In genomic region chr13:51732097-51732664, GRCm38 (mm10) we compare ENCODE assay signal across 11 mouse cellular contexts.
A peak's percentile ranks its signal among the peaks of the same experiment; 100 is the strongest.
DNase-seq lines count a peak whose midpoint lies in the region; ATAC-seq lines count a peak whose summit lies in the region.
"Had no signal": no experiment of that assay in that cellular context is flagged by ENCODE, and none has a peak within 500 bp of the region (broad histone marks: within the 10 kb centered on the region; RNA-seq: fewer than 3 reads in every experiment).

No protein-coding gene starts in this region.

- no peak overlapping the region for H3K4me2 ChIP-seq in liver, embryonic 15.5 days
- H3K4me2 ChIP-seq in forebrain, embryonic 12.5 days: no peak overlapping the region
- H3K4me2 ChIP-seq: heart, embryonic 15.5 days had no signal

- no peaks in the 10 kb centered on the region for H3K27me3 ChIP-seq in liver, embryonic 15.5 days
- H3K27me3 ChIP-seq in forebrain, embryonic 12.5 days: no peaks in the 10 kb centered on the region; the same call in 1 of the 2 replicates
- H3K27me3 ChIP-seq in limb, embryonic 10.5 days (ENCODE audit: low read depth, poor library complexity, severe bottlenecking): no peaks in the 10 kb centered on the region
- H3K27me3 ChIP-seq in splenic B cell, adult 2 months (ENCODE audit: control insufficient read depth, insufficient read depth, low read length, poor library complexity, severe bottlenecking): no peaks in the 10 kb centered on the region
- H3K27me3 ChIP-seq: heart, embryonic 15.5 days had no signal

- H3K9me3 ChIP-seq in liver, embryonic 15.5 days (replicated peaks): no peaks in the 10 kb centered on the region
- no peaks in the 10 kb centered on the region for H3K9me3 ChIP-seq in forebrain, embryonic 12.5 days
- H3K9me3 ChIP-seq in limb, embryonic 10.5 days (replicated peaks): no peaks in the 10 kb centered on the region
- H3K9me3 ChIP-seq: heart, embryonic 15.5 days had no signal

- no peaks in the 10 kb centered on the region for H3K36me3 ChIP-seq in liver, embryonic 15.5 days (replicated peaks)
- no peaks in the 10 kb centered on the region for H3K36me3 ChIP-seq in forebrain, embryonic 12.5 days (replicated peaks)
- H3K36me3 ChIP-seq in limb, embryonic 10.5 days: no peaks in the 10 kb centered on the region
- H3K36me3 ChIP-seq in splenic B cell, adult 2 months (ENCODE audit: control insufficient read depth, insufficient read depth, low read length, poor library complexity, severe bottlenecking): no peaks in the 10 kb centered on the region; the same call in 1 of the 2 replicates
- H3K36me3 ChIP-seq: heart, embryonic 15.5 days had no signal

- no peak for DNase-seq in liver
- no peak for DNase-seq in limb, embryonic 10.5 days (ENCODE audit: low spot score)
- peak; percentile 74 for DNase-seq in splenic B cell, adult 2 months (ENCODE audit: low read depth, low spot score)
- DNase-seq in lung, postnatal 14 days: no peak
- no peak for DNase-seq in right cerebral cortex, postnatal 25 days
- DNase-seq in ovary, adult 18-20 months (ENCODE audit: low spot score): no peak
- DNase-seq: lung, postnatal 4 days; retina, postnatal 1 day had no signal

- peaks cover 64% of the 10 kb centered on the region for H3K4me1 ChIP-seq in liver, embryonic 15.5 days (replicated peaks)
- H3K4me1 ChIP-seq in forebrain, embryonic 12.5 days: peaks cover 26% of the 10 kb centered on the region
- peaks cover 50% of the 10 kb centered on the region for H3K4me1 ChIP-seq in limb, embryonic 10.5 days

- no peak overlapping the region for H3K9ac ChIP-seq in liver, embryonic 15.5 days
- H3K9ac ChIP-seq in forebrain, embryonic 12.5 days: no peak overlapping the region
- H3K9ac ChIP-seq: heart, embryonic 15.5 days had no signal

- 82% methylated on average over 14 of the region's 14 CpGs for WGBS in liver, embryonic 15.5 days (ENCODE audit: insufficient replicate concordance)
- 56% methylated on average over 14 of the region's 14 CpGs for WGBS in forebrain, embryonic 12.5 days
- 76% methylated on average over 14 of the region's 14 CpGs for WGBS in limb, embryonic 10.5 days

- 0 out of 2 replicates have a peak overlapping the region, but pooled peaks have one; percentile 29 for H3K27ac ChIP-seq in liver, embryonic 15.5 days (replicated peaks)
- peak overlapping the region; percentile 63 for H3K27ac ChIP-seq in forebrain, embryonic 12.5 days
- H3K27ac ChIP-seq in limb, embryonic 10.5 days: 0 out of 2 replicates have a peak overlapping the region, but pooled peaks have one; percentile 2
- H3K27ac ChIP-seq: heart, embryonic 15.5 days had no signal

- ATAC-seq in liver, embryonic 15.5 days (ENCODE audit: insufficient read depth): no peak
- no peak for ATAC-seq in forebrain, embryonic 12.5 days (ENCODE audit: low FRiP score)

- no peak overlapping the region for H3K4me3 ChIP-seq in liver, embryonic 15.5 days (replicated peaks)
- no peak overlapping the region for H3K4me3 ChIP-seq in forebrain, embryonic 12.5 days (replicated peaks)
- no peak overlapping the region for H3K4me3 ChIP-seq in limb, embryonic 10.5 days
- H3K4me3 ChIP-seq: heart, embryonic 15.5 days had no signal

Comparison
In these comparisons a context has a peak if more than half of its experiments do, and no peak if none do; other contexts are left out.
1. H3K27ac ChIP-seq: peak in every context shown above with its lines; median percentile 63 in forebrain, embryonic 12.5 days; 29 in liver, embryonic 15.5 days; 2 in limb, embryonic 10.5 days.